Mouse (Mus musculus) telencephalon, adult 2 months (tissue): ENCODE measurements at regions not wholly inside any gene's neighbourhood (a gene's known extent, or its start where the extent isn't known, plus 50 kb on each side); places are given as distances from the start of the nearest gene placed in this dataset.

Experiments
- DNase-seq: peaks from one replicate; pipeline ENCODE4 v3.0.0-alpha.2; 2011; ENCODE audit warnings: low read depth, low spot score

DNA sequence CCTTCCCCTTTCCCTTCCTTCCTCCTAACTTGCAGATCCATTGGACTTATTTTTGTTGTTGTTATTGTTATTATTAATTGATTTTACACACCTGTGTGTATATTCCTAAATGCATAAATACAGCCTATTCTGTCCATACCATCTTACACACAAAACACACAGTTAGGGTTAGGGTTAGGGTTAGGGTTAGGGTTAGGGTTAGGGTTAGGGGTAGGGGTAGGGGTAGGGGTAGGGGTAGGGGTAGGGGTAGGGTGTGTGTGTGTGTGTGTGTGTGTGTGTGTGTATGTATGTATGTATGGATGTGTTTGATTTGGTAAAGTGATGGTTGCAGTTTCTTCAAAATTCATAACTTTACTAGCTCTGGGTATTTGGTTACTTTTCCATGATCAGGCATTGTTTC, 892.5 kb upstream of the Cdh18 start:
- DNase-seq: no peak

DNA sequence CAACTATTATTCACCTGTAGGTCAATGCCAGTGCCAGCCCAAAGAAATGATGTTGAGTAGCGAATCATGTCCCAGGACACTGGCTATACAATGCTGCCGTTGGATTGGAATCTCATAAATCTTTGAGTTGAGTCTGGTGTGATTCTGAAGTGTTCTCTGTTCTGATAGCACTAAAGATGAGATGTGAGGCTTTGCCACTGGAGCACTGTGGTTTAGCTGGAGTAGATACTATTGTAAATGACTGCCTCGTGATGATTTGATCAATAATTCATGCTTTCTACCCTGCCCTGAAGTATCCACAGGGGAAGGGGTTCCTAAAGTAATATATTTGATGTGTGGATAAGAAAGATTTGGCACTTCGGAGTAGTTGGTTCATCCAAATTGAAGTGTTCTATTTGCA, 884.6 kb upstream of the Cdh18 start:
- DNase-seq: no peak

DNA sequence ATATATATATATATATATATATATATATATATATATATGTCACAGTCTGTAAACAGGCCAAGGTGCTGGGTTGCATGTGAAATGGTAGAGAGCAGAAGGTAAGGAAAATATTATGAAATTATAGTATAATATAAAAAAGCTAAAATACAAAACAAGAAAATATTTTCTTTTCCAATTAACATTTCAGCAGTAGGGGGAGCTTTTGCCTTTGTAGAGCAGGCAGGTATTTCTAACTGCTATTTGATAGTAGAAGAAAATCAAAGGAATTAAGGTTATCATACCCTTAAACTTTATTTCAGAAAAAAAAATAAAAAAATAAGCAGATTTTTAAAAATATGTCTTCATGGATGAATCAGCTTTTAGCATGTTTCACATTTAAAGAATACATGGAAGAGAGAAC, 879.1 kb upstream of the Cdh18 start:
- no peak for DNase-seq

DNA sequence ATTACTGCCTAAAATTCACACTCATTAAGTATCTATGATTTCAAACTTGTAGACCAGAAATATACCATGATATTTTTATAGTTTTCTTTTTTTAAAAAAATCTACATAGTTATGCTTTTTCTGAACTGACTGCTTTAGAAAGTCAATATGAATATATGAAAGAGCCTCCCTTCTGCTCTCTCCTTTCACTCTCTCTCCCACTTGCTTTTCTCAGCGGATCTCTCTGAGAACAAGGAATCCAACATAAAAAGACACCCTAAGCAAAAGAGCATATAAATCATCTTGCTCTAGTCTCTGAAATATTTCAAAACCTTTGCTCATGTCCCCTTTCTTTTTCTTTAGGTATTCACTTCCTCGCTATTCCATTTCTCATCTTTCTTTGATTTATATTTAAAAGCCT, 864.7 kb upstream of the Cdh18 start:
- peak; percentile 12 for DNase-seq
